Mouse (Mus musculus) erythroid progenitor cell, adult 5-6 weeks (primary cell): Measurements from ENCODE around the gene Btbd35f9. TPM values are rescaled to one million over a fixed set of nuclear protein-coding genes. Genes with fewer than 3 reads are reported as not detected.
"Not testable (repeated sequence)": the region's sequence is repeated elsewhere in the genome, so short reads cannot be mapped to it uniquely, and the experiment has no call there.

ENCODE experiments used
- ATAC-seq: replicated peaks from 2 replicates; pipeline ENCODE4 v1.8.0; 2016; ENCODE audit warnings: moderate number of reproducible peaks, mild to moderate bottlenecking, moderate TSS enrichment, inconsistent platforms; ENCODE audit not compliant: poor library complexity, low FRiP score, severe bottlenecking
- total RNA-seq, 2 experiments: library from RNA; stranded (forward) in 1 of 2; stranded (reverse) in 1 of 2; fragments of 150-400 nt in 1 of 2; fragments of 186-747, 209-891 nt in 1 of 2; gene quantifications; 2 replicates each; pipeline versions ENCODE4 v1.2.3 to v1.2.4; 2015 to 2017; ENCODE audit warnings: low replicate concordance in 2 of 2

Gene Btbd35f9
- total RNA-seq (2015; ENCODE audit: low replicate concordance) (not detected in 2 replicates), total RNA-seq (2017; ENCODE audit: low replicate concordance) (not detected in 2 replicates)

- not testable (repeated sequence) for ATAC-seq
Measured at GRCm38 (mm10) chrX:34161399-34161798, at the start of gene Btbd35f9. TSS of gene Btbd35f9 (minus strand) at chrX:34161499.

Other genes starting within 250 kb of the Btbd35f9 start
- gene Btbd35f6, start 205.0 kb downstream of the Btbd35f9 start, total RNA-seq (2015; ENCODE audit: low replicate concordance): not detected in 2 replicates
- not detected in 2 replicates for gene Btbd35f6, start 205.0 kb downstream of the Btbd35f9 start, total RNA-seq (2017; ENCODE audit: low replicate concordance)
- not detected in 2 replicates for gene Gm21870, start 174.7 kb downstream of the Btbd35f9 start, total RNA-seq (2015; ENCODE audit: low replicate concordance)
- not detected in 2 replicates for gene Gm21870, start 174.7 kb downstream of the Btbd35f9 start, total RNA-seq (2017; ENCODE audit: low replicate concordance)
- not detected in 2 replicates for gene Spin2g, start 77.2 kb upstream of the Btbd35f9 start, total RNA-seq (2015; ENCODE audit: low replicate concordance)
- gene Spin2g, start 77.2 kb upstream of the Btbd35f9 start, total RNA-seq (2017; ENCODE audit: low replicate concordance): not detected in 2 replicates